Mouse (Mus musculus): ENCODE data around the gene Iscu.

GRCm38 (mm10) chr5:113805301-113805700 lies 32.8 kb downstream of the Iscu start:
- no peak for TF ChIP-seq EP300 (IDR thresholded peaks at IDR 0.05; ENCODE audit: low read depth)
- no peak for TF ChIP-seq CTCF (IDR thresholded peaks at IDR 0.05; ENCODE audit: low read depth)

All from liver, embryonic 14.5 days (tissue).